27 mouse cellular contexts compared by ENCODE assay signal in the genomic region with DNA sequence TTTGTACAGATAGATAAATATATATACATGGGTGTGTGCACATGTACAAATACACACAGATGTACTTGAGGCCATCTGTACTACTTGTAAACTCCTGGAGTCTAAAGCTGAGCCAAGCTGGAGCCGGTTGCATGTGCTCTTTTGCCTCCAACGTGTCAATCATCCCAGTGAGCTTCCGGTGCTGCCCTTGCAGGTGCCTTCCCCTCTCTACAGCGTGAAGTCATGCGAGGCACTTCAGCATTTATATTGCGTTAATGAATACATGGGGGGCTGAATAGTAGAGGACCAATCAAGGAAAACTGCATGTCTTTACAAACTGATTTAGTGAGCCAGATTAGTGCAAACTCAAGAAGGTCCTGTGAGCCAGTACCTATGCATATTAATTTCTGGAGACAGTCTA.
DNase-seq lines count a peak whose midpoint lies in the region; ATAC-seq and TF ChIP-seq lines count a peak whose summit lies in the region.
"Had no signal": no experiment of that assay in that cellular context is flagged by ENCODE, and none has a peak within 500 bp of the region (broad histone marks: within the 10 kb centered on the region; RNA-seq: fewer than 3 reads in every experiment).

No protein-coding gene starts in this region.

- no peak for TF ChIP-seq CTCF in brain, embryonic 14.5 days (IDR thresholded peaks at IDR 0.05; ENCODE audit: borderline replicate concordance, extremely low read depth, insufficient read depth, insufficient read length)
- no peak for TF ChIP-seq CTCF in intestine, postnatal 0 days (IDR thresholded peaks at IDR 0.05; ENCODE audit: low read depth)

- H3K27ac ChIP-seq in forebrain, embryonic 11.5 days (ENCODE audit: low read depth, low read length) = no peak overlapping the region
- H3K27ac ChIP-seq in forebrain, embryonic 10.5 days = no peak overlapping the region
- no peak overlapping the region for H3K27ac ChIP-seq in forebrain, embryonic 16.5 days (ENCODE audit: low read length)
- no peak overlapping the region for H3K27ac ChIP-seq in intestine, postnatal 0 days (ENCODE audit: low read depth, low read length)
- H3K27ac ChIP-seq: gastrocnemius, adult 2 months; heart, adult 2 months; hindbrain, embryonic 14.5 days; limb, embryonic 13.5 days; midbrain, embryonic 13.5 days; neural tube, embryonic 12.5 days; stomach, postnatal 0 days had no signal

- H3K9ac ChIP-seq in forebrain, embryonic 11.5 days (ENCODE audit: low read length) = no peak overlapping the region
- no peak overlapping the region for H3K9ac ChIP-seq in forebrain, embryonic 16.5 days (replicated peaks; ENCODE audit: low read depth, low read length)
- H3K9ac ChIP-seq in intestine, postnatal 0 days (ENCODE audit: low read depth, low read length) = no peak overlapping the region
- H3K9ac ChIP-seq: heart, embryonic 12.5 days; hindbrain, embryonic 14.5 days; limb, embryonic 13.5 days; midbrain, embryonic 13.5 days; neural tube, embryonic 12.5 days had no signal

- no peaks in the 10 kb centered on the region for H3K36me3 ChIP-seq in forebrain, embryonic 11.5 days (ENCODE audit: control insufficient read depth, insufficient read depth, low read length)
- H3K36me3 ChIP-seq in forebrain, embryonic 10.5 days (replicated peaks) = no peaks in the 10 kb centered on the region
- no peaks in the 10 kb centered on the region for H3K36me3 ChIP-seq in forebrain, embryonic 16.5 days (ENCODE audit: control insufficient read depth, insufficient read depth)
- H3K36me3 ChIP-seq in intestine, postnatal 0 days (ENCODE audit: control insufficient read depth, insufficient read depth) = no peaks in the 10 kb centered on the region
- H3K36me3 ChIP-seq: heart, embryonic 12.5 days; limb, embryonic 13.5 days; midbrain, embryonic 13.5 days; neural tube, embryonic 12.5 days had no signal

- no peak overlapping the region for H3K4me3 ChIP-seq in forebrain, embryonic 11.5 days (ENCODE audit: low read depth, low read length)
- no peak overlapping the region for H3K4me3 ChIP-seq in forebrain, embryonic 10.5 days
- H3K4me3 ChIP-seq in forebrain, embryonic 16.5 days (replicated peaks; ENCODE audit: low read length) = no peak overlapping the region
- H3K4me3 ChIP-seq in intestine, postnatal 0 days (ENCODE audit: low read depth, low read length) = no peak overlapping the region
- H3K4me3 ChIP-seq: gastrocnemius, adult 2 months; heart, adult 2 months; heart, embryonic 12.5 days; limb, embryonic 13.5 days; midbrain, embryonic 13.5 days; myocyte; neural tube, embryonic 12.5 days had no signal

- H3K4me2 ChIP-seq in forebrain, embryonic 11.5 days (ENCODE audit: low read depth, low read length, severe bottlenecking) = no peak overlapping the region
- no peak overlapping the region for H3K4me2 ChIP-seq in forebrain, embryonic 16.5 days (ENCODE audit: low read length)
- no peak overlapping the region for H3K4me2 ChIP-seq in intestine, postnatal 0 days (replicated peaks; ENCODE audit: low read depth)
- H3K4me2 ChIP-seq: heart, embryonic 12.5 days; hindbrain, embryonic 14.5 days; limb, embryonic 13.5 days; liver, embryonic 11.5 days; midbrain, embryonic 13.5 days; neural tube, embryonic 12.5 days had no signal

- H3K9me3 ChIP-seq in forebrain, embryonic 11.5 days (ENCODE audit: control insufficient read depth, low read length) = no peaks in the 10 kb centered on the region
- no peaks in the 10 kb centered on the region for H3K9me3 ChIP-seq in forebrain, embryonic 10.5 days
- H3K9me3 ChIP-seq in forebrain, embryonic 16.5 days (ENCODE audit: control insufficient read depth, low read length) = no peaks in the 10 kb centered on the region
- H3K9me3 ChIP-seq in intestine, postnatal 0 days (ENCODE audit: control insufficient read depth) = no peaks in the 10 kb centered on the region
- H3K9me3 ChIP-seq: heart, embryonic 12.5 days; limb, embryonic 13.5 days; midbrain, embryonic 13.5 days; neural tube, embryonic 12.5 days had no signal

- DNase-seq in forebrain, embryonic 11.5 days (ENCODE audit: low spot score) = no peak
- DNase-seq in forebrain, embryonic 10.5 days (ENCODE audit: extremely low spot score, low spot score) = no peak
- peak; percentile 10 to 12 for DNase-seq in kidney, postnatal 4 days
- no peak for DNase-seq in kidney, adult 8-10 months
- peak; percentile 54 for DNase-seq in brain, embryonic 14.5 days (ENCODE audit: low read depth)
- DNase-seq: adrenal gland, postnatal 14 days; cerebellum, adult 11-12 months; gastrocnemius, adult 2 months; gastrocnemius, postnatal 36 days; heart, adult 2 months; kidney, adult 11 months; kidney, postnatal 14 days; lung, postnatal 36 days; right cerebral cortex, postnatal 4 days; thymus, adult 18-20 months; thymus, postnatal 25 days had no signal

- TF ChIP-seq POLR2A in brain, embryonic 14.5 days (IDR thresholded peaks at IDR 0.05; ENCODE audit: borderline replicate concordance, extremely low read depth, insufficient read depth, insufficient read length, poor library complexity, severe bottlenecking) = no peak

- no peaks in the 10 kb centered on the region for H3K27me3 ChIP-seq in forebrain, embryonic 11.5 days (ENCODE audit: control insufficient read depth, insufficient read depth, low read length)
- H3K27me3 ChIP-seq in forebrain, embryonic 10.5 days (ENCODE audit: poor library complexity, severe bottlenecking) = no peaks in the 10 kb centered on the region
- H3K27me3 ChIP-seq in forebrain, embryonic 16.5 days (replicated peaks; ENCODE audit: control insufficient read depth, insufficient read depth, low read length) = no peaks in the 10 kb centered on the region
- no peaks in the 10 kb centered on the region for H3K27me3 ChIP-seq in intestine, postnatal 0 days (replicated peaks; ENCODE audit: control insufficient read depth, insufficient read depth, low read length)
- H3K27me3 ChIP-seq: heart, embryonic 12.5 days; limb, embryonic 13.5 days; midbrain, embryonic 13.5 days; neural tube, embryonic 12.5 days; Patski had no signal

- 57% methylated on average over 6 of the region's 6 CpGs for WGBS in forebrain, embryonic 11.5 days
- 74% methylated on average over 6 of the region's 6 CpGs for WGBS in forebrain, embryonic 10.5 days
- WGBS in forebrain, embryonic 16.5 days = 22% methylated on average over 6 of the region's 6 CpGs
- whole genome bisulfite sequencing in intestine, postnatal 0 days = 72% methylated on average over 6 of the region's 6 CpGs

- ATAC-seq in forebrain, embryonic 11.5 days (replicated peaks; ENCODE audit: low FRiP score) = peak; percentile 53; the same call in 1 of the 2 replicates
- peak; percentile 45 for ATAC-seq in forebrain, embryonic 16.5 days
- no peak for ATAC-seq in intestine, postnatal 0 days
- ATAC-seq: midbrain, embryonic 13.5 days; Patski had no signal

- no peaks in the 10 kb centered on the region for H3K4me1 ChIP-seq in forebrain, embryonic 11.5 days (replicated peaks; ENCODE audit: control insufficient read depth, insufficient read depth, low read length)
- H3K4me1 ChIP-seq in forebrain, embryonic 10.5 days = no peaks in the 10 kb centered on the region; the same call in 1 of the 2 replicates
- H3K4me1 ChIP-seq in forebrain, embryonic 16.5 days (replicated peaks; ENCODE audit: control insufficient read depth, insufficient read depth, low read length) = 0 out of 2 replicates have a peak, but pooled peaks cover 3% of the 10 kb centered on the region
- no peaks in the 10 kb centered on the region for H3K4me1 ChIP-seq in intestine, postnatal 0 days (replicated peaks; ENCODE audit: control insufficient read depth, insufficient read depth, low read length)
- H3K4me1 ChIP-seq: heart, embryonic 12.5 days; limb, embryonic 13.5 days; midbrain, embryonic 13.5 days; neural tube, embryonic 12.5 days had no signal

Comparison
In these comparisons a context has a peak if more than half of its experiments do, and no peak if none do; other contexts are left out.
1. DNase-seq: peak in kidney, postnatal 4 days (2 of 2) and brain, embryonic 14.5 days (single experiment); none in forebrain, embryonic 11.5 days (single experiment), forebrain, embryonic 10.5 days (single experiment) and kidney, adult 8-10 months (0 of 2).